Mouse (Mus musculus) Patski (cell line): ENCODE data around the gene Kcnk5. TPM values are rescaled to one million over a fixed set of nuclear protein-coding genes. Genes with fewer than 3 reads are reported as not detected.
A peak's percentile ranks its signal among the peaks of the same experiment; 100 is the strongest.

Source experiments
- ATAC-seq: fragments of 100-300 bp; one replicate; pipeline ENCODE4 v1.8.0; 2021
- CTCF ChIA-PET: fragments of 350-600 bp; sonication (Branson Sonifier 250); formaldehyde crosslinking; loops from one replicate; lab custom pipeline; 2022; ENCODE audit warnings: inconsistent platforms; lab: Charles Lee
- POLR2A ChIA-PET: fragments of 350-600 bp; sonication (Branson Sonifier 250); formaldehyde crosslinking; loops from one replicate; lab custom pipeline; 2022; ENCODE audit warnings: antibody characterized with exemption, inconsistent platforms; lab: Charles Lee
- DNase-seq: peaks from one replicate; pipeline ENCODE4 v3.0.0-alpha.2; 2011; ENCODE audit warnings: low read depth, low spot score
- H3K27me3 ChIP-seq: fragments of 371-371 bp; one replicate; pipeline ENCODE4 v1.5.1; 2021
- CTCF ChIP-seq: fragments of 100-300 bp; IDR thresholded peaks from one replicate; pipeline ENCODE4 v1.5.1; 2021
- in situ Hi-C: fragments of 300-500 bp; cut with MboI; formaldehyde crosslinking; loops from 3 replicates; pipeline ENCODE4 v1.11.1; 2018; ENCODE audit warnings: low pct_unique_long_range_greater_than_20kb, mixed read lengths
- polyA plus RNA-seq: library from polyadenylated mRNA; unstranded; gene quantifications from one replicate; pipeline ENCODE4 v1.2.3, GENCODE M21; 2021

Kcnk5 gene
- polyA plus RNA-seq, 1 experiment from 2014 or later: 2.2 TPM

GRCm38 (mm10) chr14:20098061-20098460, 83.5 kb downstream of the Kcnk5 start:
- ATAC-seq: no peak
- in situ Hi-C loops: no loop called here
- ChIA-PET POLR2A (no interaction called here), CTCF (no interaction called here)
- peaks cover 7% of the 10 kb centered on the region for H3K27me3 ChIP-seq
- no peak for TF ChIP-seq CTCF
- no peak for DNase-seq

GRCm38 (mm10) chr14:20094942-20095341, 86.7 kb downstream of the Kcnk5 start:
- DNase-seq (no peak), ATAC-seq (no peak)
- peaks cover 7% of the 10 kb centered on the region for H3K27me3 ChIP-seq
- in situ Hi-C loops: no loop called here
- CTCF ChIA-PET: no interaction called here
- no peak for TF ChIP-seq CTCF
- POLR2A ChIA-PET: no interaction called here

GRCm38 (mm10) chr14:20093493-20093892, 88.1 kb downstream of the Kcnk5 start:
- POLR2A ChIA-PET: no interaction called here
- no peak for DNase-seq
- ATAC-seq: peak; percentile 62
- in situ Hi-C loops: no loop called here
- TF ChIP-seq CTCF: no peak
- peaks cover 7% of the 10 kb centered on the region for H3K27me3 ChIP-seq
- CTCF ChIA-PET: no interaction called here

Other genes with a start within 250 kb of the Kcnk5 start
- 0.33 TPM for gene Gng2, start 204.2 kb downstream of the Kcnk5 start, polyA plus RNA-seq
- gene Saysd1, start 43.3 kb downstream of the Kcnk5 start, polyA plus RNA-seq: 9.0 TPM
- not detected for gene Kcnk16, start 87.4 kb upstream of the Kcnk5 start, polyA plus RNA-seq
- gene Nudt13, start 112.9 kb upstream of the Kcnk5 start, polyA plus RNA-seq: 39.7 TPM
- 46.4 TPM for gene Ecd, start 166.3 kb upstream of the Kcnk5 start, polyA plus RNA-seq
- gene Fam149b, start 166.4 kb upstream of the Kcnk5 start, polyA plus RNA-seq: 40.7 TPM
- 61.1 TPM for gene Dnajc9, start 207.1 kb upstream of the Kcnk5 start, polyA plus RNA-seq
- gene Mrps16, start 211.8 kb upstream of the Kcnk5 start, polyA plus RNA-seq: 80.4 TPM